Mouse (Mus musculus) CD4-positive helper T cell, adult 2 months (primary cell): ENCODE data around the gene Tmsb10.

ENCODE experiments used
- DNase-seq: peaks from one replicate; pipeline ENCODE4 v3.0.0-alpha.2; 2012; ENCODE audit warnings: low read depth, missing footprints, low spot score

Gene Tmsb10

DNA sequence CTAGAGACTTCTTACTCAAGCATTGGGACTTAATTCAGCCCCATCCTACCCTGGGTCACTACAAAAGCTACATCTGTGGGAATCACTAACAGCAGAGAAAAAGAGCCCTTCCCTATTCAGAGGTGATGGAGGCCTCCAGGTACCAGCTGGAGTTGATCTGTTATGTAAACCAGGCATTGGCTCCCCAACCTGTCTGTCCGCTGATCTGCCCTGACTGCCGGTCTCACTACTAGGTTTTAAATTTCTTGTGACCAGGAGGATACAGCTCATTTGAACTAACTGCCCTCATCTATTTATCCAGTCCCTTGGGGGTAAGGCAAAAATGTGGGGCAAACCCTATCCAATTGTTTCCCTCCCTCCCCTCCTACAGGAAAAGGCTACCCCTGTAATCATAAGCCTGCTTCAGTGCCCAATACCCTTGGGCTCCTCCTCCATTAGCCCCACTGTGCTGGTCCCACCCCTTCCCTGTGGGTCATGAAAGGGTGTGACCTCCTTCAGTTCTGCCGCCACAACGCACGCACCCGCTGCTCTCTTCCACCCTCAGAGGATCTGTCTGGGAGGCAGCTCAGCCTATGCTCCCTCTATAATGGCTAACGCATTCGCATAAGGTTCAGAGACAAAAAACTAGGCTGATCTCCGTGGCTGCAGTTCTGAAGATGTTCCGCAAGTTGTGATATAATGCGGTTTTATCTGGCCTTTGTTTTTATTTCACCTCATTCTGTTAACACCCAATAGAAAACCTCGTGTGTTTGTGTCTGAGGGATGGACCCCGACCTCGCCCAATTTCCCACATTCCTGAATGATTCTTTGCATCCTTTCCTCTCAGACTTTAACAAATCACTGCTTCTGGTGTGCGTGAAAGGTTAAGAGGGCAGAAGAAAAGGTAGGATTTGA is 2.1 kb downstream of the Tmsb10 start:
- peak; percentile 87 for DNase-seq

DNA sequence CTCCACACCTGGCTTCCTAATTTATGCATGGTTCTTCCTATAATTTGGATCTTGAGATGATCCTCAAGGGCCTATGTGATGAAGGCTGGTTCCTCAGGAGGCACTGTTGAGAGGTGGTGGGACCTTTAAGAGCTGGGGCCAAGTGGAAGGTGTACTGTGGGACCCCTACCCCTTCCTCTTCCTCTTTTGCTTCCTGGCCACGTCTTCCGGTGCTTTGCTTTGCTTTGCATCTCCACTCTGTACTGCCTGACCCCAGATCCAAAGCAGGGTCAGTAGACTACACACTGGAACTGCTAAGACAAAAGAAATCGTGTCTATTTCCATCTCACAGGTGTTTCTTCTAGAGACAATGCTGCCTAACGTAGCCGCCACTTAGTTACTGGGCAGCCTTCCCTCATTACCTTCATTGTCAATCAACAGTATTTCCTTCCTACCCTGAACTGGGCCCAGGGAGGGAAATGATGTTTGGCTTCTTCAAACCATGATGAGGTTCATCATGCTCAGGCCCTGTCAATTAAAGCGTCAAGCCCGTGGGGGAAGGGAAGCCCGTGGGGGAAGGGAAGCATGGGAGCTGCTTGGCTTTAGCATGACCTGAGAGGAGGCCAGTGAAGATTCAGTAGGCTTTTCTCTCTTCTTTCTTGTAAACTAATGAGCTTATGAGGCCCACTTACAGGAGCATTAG is 2.9 kb downstream of the Tmsb10 start:
- DNase-seq: peak; percentile 62

DNA sequence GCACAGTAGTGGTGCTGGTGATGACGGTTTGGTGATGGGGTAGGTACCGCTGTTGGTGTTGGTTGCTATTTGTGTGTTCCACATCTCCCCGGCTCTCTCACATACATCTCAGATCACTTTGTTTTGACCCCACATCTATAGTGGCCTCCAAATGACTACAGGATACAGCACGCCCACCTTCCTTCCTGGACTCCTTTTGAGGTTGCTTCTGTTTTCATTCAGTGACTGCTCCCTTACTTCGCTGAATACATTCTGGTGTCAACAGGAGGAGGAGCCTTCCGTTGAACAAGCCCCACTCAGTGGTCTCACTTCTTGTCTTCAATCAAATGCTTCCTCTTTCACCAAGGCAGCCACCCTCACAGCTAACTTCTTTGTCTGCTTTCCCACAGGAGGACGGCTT is 3.8 kb downstream of the Tmsb10 start:
- DNase-seq: peak; percentile 90

DNA sequence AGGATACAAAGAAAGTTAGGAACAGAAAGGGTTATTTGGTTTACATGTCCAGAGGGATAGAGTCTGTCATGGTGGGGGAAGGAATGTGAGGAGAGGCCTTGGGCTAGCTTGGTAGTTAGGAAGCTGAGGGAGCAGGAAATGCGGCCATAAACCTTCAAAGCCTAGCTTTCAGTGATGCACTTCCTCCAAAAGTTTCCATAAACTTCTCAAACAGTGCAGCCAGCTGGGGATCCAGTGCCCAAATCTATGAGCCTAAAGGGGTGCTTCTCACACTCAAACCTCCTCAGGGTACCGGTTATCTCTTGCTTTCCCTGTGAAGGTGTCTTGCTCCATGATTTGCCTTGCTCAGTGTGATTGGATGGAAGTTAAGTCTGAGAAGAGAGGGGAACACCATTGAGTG is 5.6 kb downstream of the Tmsb10 start:
- peak; percentile 65 for DNase-seq

DNA sequence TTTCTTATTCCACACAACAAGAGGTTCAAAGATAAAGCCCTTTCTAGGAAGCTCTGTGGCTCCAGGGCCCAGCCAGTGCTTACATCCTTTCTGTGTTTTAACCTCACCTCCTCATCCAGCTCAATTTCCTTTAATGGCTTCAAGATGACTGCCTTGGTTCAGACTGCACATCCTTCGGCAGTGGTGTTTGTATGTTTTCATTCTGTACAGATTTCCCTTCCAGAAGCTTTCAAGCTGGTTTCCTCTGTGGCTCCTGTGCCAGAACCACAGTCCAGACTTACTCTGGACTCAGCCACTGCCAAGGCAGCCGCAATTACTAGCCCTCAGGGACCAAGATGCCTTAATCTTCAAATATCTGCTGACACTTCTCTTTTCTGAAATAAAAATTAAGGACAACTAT is 6.3 kb downstream of the Tmsb10 start:
- peak; percentile 48 for DNase-seq

DNA sequence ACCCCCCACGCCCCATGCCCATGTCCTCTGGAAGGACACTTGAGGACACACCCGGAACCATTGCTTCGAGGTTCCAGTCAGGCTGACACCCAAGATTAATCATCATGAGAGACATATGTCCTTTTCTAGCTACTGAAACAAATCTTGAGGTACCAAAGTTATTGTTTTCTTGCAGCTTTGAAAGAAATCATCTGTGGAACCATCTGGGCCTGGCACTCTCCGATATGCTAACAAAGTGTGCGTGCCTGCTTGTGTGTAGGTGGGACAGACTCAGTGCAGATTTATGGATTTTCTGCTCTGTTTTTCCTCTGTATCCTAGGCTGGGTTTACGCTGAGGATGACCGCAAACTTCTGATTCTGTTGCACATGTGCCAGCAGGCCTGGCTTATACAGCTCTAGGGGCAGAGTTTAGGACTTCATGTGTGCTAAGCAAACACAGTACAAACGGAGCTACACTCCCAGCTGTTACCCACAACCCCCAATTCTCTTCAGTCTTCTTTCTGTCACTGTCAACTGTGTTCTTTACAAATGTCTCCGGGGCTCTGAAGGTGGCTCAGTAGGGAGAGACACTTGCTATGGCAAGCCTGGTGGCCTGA is 9.3 kb downstream of the Tmsb10 start:
- no peak for DNase-seq

DNA sequence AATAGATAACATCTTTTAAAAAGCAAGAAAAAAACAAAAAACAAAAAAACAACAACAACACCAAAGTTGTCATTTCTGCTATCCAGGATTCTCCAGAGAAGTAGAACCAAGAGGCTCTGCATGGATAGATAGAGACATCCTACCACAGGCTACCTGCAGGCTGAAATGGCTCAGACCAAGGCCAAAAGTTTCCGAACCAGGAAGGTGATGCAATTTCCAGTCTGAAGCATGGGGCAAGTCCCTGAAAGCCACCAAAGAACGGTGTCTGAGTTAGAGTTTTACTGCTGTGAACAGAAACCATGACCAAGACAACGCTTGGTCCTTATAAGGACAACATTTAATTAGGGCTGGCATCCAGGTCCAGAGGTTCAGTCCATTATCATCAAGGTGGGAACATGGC is 10.2 kb downstream of the Tmsb10 start:
- DNase-seq: no peak

DNA sequence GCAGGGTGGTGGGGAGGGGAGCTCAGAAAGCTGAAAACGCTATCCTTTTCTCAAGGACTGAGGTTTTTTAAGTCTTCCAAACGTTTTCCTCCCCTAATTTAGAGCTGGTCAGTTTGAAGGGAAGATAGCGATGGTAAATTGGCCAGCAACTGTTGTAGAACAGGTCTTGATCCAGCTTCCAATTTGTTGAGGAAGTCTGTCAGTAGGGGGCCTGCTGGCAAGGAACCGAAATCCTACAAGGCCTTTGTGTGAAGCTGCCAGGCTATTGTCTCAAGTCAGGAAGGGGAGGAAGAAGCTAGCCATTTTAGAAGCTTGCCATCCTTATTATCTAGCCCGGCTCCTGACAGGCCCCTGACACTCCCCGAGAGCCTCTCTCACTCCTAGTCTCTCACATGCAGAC is 10.6 kb downstream of the Tmsb10 start:
- no peak for DNase-seq

DNA sequence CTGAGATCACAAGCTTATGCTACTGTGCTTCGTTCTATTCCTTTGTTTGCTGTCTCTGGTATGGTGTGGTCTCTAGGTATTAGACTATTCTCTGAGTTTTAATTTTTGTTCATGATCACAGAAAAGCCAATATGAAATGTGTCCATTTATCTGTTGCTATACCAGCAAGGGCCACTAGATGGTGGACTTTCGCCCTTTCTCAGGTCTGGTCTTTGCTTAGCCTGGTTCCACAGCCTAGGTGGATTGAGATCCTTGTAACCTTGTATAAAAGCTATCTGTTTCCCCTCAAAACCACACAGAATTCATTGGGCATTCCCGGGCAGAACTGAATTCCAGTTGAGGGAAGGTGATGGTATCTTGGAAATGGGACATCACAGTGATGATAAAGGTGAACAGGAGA is 18.1 kb downstream of the Tmsb10 start:
- DNase-seq: peak; percentile 74

DNA sequence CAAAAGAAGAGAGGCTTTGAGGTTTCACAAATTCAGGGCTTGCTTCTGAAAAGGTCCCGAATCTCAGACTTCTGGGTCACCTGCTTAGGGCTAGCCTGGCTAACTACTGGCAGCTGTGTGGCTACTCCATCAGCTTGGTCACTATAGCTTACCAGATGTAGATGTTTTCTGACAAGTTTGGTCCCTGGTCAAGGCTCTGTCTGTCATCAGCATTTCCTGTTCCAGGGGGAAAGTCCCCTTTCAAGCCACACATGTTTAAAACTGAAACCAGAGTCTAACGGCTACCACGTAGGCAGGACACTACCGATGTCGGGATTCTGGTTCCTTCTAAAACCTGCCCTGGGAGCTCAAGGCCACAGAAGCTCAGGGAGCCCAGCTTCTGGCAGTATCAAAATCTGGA is 20.7 kb downstream of the Tmsb10 start:
- DNase-seq: peak; percentile 74

DNA sequence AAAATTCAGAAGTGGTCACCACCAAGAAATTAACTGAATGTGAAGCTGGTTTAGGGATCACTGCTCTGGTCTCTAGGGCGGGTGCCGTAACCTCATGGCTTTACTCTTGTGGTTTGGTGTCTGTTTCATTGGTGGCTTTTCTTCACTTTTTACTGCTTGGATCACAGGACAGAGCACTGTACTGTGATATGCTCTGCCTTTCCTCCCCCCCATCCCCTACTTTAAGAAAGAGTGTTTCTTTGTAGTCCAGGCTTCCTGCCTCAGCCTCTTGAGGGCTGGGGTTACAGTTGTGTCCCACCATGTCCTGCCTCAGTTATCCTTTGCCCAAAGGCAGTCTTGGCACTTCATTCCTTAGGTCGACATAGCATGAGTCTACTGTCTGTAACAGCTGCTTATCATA is 21.1 kb downstream of the Tmsb10 start:
- DNase-seq: no peak

DNA sequence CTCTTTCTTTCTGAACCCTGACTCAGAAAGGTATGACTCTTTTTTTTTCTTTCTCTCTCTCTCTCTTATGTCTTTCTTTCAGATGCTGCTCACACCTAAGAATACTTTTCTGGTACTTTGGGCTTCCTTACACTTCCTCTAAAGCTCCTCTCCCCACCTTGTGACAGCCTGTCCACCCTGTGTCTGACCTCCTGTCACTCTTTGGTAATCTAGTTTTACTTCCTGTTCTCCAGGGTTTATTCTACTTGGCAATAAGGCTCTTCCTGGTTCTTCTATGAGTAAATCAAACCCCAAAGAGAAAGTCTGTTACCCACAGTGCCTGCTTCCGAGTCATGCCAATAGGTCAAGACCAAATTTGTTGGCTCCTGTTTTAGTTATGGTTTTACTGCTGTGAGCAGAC is 25.6 kb downstream of the Tmsb10 start:
- no peak for DNase-seq

DNA sequence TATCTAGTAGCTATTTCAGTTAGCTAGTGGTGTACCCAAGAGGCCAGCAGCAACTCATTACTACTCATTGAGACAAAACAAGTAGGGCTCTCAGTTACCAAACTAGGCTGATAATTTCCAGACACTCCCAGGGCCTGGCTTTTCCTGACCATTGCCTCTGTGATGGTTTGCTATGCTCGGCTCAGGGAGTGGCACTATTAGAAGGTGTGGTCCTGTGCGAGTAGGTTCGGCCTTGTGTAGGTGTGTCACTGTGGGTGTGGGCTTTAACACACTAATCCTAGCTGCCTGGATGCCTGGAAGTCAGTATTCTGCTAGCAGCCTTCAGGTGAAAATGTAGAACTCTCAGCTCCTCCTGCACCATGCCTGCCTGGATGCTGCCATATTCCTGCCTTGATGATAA is 27.0 kb downstream of the Tmsb10 start:
- no peak for DNase-seq

DNA sequence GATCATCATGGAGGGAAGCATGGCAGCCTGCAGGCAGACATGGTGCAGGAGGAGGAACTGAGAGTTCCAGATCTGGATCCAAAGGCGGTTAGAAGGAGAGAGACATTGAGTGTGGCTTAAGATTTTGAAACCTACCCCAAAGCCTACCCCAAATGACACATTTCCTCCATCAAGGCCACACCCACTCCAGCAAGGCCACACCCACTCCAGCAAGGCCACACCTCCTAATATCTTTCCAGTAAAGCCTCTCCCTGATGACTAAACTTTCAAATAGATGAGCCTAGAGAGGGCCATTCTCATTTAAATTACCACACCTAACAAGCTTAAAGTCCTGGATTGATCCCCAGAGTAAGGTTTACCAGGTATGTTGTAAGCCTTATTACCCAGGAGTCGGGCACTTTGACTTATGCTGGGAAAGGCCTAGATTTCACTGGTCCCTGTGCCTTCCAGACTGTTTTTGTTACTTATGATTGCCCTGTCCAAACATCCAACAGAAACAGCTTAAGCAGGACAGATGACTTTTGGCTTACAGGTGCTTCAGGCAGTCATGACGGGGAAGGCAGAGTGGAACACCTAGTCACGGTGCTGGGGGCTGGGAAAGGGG is 28.7 kb downstream of the Tmsb10 start:
- no peak for DNase-seq

DNA sequence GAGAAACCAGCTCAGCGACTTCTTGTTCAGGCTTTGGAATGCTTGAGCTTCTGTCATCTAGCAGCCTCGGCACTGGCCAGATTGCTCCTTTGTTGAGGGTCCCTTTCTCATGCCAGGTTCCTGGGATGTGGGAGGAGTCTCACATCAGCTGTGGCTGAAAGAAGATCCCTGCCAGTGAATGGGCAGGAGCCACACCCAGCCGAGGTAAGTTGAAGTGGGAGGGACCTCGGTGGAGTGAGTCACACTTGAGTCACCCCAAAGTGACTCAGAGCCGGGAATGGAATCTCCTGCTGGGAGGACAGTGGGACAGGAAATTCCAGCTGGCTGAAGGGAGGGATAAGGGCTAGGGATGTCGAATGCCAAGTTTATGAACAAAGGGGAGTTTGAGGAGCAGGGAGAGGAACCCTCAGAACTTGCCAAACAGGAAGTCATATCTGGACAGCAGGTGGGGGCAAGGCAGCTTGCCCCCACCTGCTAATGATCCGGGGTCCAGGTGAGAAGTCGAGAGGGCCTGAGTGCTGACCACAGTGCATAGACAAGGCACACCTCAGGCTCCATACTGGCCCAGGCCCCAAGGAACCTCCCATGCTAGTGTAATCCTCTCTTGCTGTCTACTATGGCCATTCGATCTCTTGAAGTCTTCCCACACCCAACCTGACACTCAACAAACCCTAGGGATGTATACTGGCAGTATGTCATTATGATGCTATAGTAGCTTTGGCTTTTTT is 31.6 kb downstream of the Tmsb10 start:
- no peak for DNase-seq

DNA sequence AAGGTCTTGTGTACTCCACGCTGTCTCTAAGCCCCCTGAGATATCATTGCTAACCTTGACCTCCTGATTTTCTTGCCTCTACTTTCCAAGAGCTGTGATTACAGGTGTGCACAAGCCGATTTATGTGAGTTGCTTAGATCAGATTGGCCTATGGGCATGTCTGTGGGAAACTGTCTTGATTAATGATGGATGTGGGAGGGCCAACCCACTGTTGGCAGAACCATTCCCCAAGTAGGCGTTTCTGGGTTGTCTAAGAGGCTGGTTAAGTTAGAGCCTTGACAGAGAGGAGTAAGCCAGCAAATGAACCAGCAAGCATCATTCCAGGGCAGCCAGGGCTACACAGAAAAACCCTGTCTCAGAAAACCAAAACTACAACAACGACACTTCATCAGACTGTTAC is 32.5 kb downstream of the Tmsb10 start:
- DNase-seq: no peak

DNA sequence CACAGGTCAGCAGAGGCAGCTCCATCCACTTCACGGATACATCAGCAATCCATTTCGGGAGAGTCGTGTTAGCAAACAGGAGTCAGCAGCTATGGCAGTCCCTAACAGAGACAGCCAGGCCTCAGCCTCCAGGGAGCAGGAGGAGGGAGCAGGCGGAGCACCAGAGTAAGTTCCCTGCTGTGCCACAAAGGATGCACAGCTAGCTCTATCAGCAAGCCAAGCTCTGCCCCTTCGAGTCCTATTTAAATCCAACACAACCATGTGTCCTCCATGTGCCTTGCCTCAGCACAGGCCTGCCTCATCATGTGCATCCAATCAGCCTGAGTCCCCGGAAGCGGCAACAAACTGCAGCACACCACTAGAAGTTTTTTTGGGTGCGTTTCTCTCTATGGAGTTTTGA is 35.2 kb downstream of the Tmsb10 start:
- no peak for DNase-seq

DNA sequence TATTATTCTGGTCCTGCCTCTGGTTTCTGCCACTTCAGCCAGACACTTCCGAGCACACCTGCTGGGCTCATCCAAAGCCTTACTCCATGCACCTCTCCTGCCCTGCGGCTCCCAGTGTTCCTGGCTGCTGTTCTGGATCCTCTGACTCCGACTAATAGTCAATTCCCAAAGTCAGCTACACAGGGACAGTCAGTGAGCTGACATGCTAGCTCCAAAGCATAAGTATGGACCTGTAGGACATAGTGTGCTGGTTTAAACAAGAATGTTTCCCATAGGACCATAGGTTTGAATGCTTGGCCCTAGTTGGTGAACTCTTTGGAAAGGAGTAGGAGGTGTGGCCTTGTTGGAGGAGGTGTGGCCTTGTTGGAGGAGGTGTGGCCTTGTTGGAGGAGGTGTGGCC is 37.5 kb downstream of the Tmsb10 start:
- no peak for DNase-seq

DNA sequence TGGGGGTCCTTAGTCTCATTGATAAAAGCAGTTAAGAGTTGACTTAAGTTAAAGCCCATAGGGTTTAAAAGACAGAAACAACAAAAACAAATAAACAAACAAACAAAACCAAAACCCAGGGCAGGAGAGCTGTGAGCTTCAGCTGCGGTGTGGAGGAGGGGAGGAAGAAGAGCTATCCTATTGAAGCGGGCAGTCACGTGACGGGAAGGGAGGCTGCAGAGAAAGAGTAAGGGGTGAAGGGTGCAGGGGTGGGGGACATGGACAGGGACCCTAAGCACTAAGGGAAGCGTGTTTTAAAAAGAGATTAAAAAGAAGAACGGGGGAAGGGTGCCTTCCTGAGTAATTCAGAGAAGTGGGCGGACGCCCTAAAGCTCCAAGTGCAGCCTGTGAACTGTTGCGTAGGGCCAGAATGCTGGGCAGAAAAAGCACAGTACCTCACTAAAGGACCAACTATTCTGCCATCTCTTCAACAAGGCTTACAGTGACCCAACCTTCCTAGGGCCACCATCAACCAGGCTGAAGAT is 40.0 kb downstream of the Tmsb10 start:
- DNase-seq: no peak

DNA sequence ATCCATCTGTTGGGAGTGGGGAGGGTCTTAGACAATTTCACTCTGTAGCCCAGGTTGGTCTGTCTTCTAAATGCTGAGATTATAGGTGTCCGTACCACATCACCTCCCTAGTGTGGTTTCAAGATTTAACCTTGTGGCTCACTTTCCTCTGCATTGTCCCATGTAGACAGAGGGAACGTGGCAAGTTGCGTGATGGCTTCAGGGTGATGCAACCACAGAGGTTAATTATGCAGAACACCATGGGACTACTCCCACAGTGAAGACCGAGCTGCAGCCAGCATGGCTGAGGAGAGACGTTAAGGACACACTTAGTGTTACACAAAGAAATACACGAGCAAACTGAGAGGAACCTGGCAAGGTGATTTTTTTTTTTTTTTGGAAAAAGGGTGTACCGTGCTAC is 42.2 kb downstream of the Tmsb10 start:
- DNase-seq: no peak

DNA sequence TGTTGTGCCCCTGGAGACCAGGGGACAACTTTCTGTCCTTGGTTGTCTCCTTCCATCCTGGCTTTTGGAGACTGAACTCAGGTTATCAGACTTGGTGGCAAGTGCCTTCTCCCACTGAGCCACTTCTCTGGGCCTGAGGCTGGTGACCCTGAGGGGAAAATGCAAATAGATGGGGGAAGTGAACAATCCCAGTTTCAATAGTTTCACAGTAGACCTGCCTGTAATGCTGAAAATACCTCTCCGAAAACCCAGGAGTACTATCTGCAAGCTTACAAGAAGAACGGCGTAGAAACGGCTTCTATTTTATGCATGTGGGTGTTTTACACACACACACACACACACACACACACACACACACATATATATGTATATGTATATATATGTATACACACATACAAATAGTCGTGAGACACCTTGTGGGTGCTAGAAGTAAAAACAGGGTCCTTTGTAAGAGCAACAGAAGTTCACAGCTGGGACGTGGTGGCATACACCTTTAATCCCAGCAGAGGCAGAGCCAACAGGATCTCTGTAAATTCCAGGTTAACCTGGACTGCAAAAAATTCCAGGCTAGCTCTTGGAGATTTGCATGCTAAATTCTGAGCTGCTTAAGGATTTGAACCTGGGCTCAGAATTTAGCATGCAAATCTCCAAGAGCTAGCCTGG is 44.3 kb downstream of the Tmsb10 start:
- peak; percentile 31 for DNase-seq
